Mouse (Mus musculus): ENCODE measurements at regions not wholly inside any gene's neighbourhood (a gene's known extent, or its start where the extent isn't known, plus 50 kb on each side); places are given as distances from the start of the nearest gene placed in this dataset.

DNA sequence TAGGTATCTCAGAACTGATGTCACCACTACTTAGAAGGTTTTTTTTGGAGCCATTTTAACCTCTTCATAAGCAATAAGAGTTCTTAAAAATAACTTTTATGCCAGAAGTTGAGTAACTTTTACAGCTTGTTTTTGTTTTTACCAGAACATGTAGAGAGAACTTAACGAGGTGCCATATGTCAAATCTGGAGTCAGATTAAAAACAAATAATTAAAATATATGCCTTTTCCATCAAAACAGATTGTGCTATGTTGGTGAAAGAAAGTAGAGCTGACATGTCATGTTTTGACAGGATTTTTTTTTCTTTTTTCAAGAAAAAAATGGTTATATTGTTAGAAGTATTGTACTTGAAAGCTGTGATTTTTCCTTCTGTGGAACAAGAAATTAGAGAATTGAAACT lies 349.4 kb downstream of the Dcdc2c start:
- no peak for DNase-seq (ENCODE audit: low spot score)

DNA sequence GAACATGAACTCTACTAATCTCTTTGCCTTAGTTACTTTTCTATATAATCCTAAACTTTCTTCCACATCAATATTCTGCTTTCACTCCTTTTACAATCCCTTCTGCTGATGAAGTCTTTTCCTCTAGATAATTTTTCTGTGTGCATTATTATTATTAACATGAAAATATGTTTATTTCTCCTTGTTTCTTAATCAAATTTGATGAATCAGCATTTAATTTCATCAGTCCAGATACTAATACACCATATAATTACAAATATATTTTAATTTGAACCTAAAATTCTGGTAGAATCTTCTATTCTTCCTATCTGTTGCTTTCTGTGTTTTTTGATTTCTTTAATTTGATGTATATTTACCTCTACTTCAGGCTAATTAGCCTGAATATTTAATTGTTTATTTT lies 365.5 kb downstream of the Dcdc2c start:
- DNase-seq (ENCODE audit: low spot score) (no peak), ATAC-seq (ENCODE audit: low FRiP score, low read depth) (no peak)
- Histone ChIP-seq H3K9ac (ENCODE audit: low read depth, low read length, severe bottlenecking) (no peak overlapping the region), H3K9me3 (ENCODE audit: control insufficient read depth, low read length) (no peaks in the 10 kb centered on the region), H3K4me2 (replicated peaks; ENCODE audit: low read depth, low read length, severe bottlenecking) (no peak overlapping the region), H3K4me3 (replicated peaks; ENCODE audit: low read length) (no peak overlapping the region), H3K27ac (replicated peaks; ENCODE audit: low read depth, low read length) (no peak overlapping the region), H3K36me3 (ENCODE audit: control insufficient read depth, insufficient read depth, low read length) (no peaks in the 10 kb centered on the region), H3K27me3 (ENCODE audit: control insufficient read depth, insufficient read depth, low read length) (no peaks in the 10 kb centered on the region), H3K4me1 (ENCODE audit: control insufficient read depth, insufficient read depth, low read length) (no peaks in the 10 kb centered on the region)
- no peak for TF ChIP-seq POLR2A (IDR thresholded peaks at IDR 0.05; ENCODE audit: borderline replicate concordance, extremely low read depth, insufficient read depth, insufficient read length)

More for the DNA sequence above, 349.4 kb downstream of the Dcdc2c start:
- 65% methylated on average over 1 of the region's 1 CpGs for WGBS
- Histone ChIP-seq H3K9me3 (ENCODE audit: control insufficient read depth, low read length) (no peaks in the 10 kb centered on the region), H3K4me2 (replicated peaks; ENCODE audit: low read depth, low read length, severe bottlenecking) (no peak overlapping the region), H3K27me3 (ENCODE audit: control insufficient read depth, insufficient read depth, low read length) (no peaks in the 10 kb centered on the region), H3K9ac (ENCODE audit: low read depth, low read length, severe bottlenecking) (no peak overlapping the region), H3K27ac (replicated peaks; ENCODE audit: low read depth, low read length) (no peak overlapping the region), H3K4me1 (ENCODE audit: control insufficient read depth, insufficient read depth, low read length) (no peaks in the 10 kb centered on the region), H3K36me3 (ENCODE audit: control insufficient read depth, insufficient read depth, low read length) (no peaks in the 10 kb centered on the region), H3K4me3 (replicated peaks; ENCODE audit: low read length) (no peak overlapping the region)
- TF ChIP-seq POLR2A (IDR thresholded peaks at IDR 0.05; ENCODE audit: borderline replicate concordance, extremely low read depth, insufficient read depth, insufficient read length), result no peak
- no peak for ATAC-seq (ENCODE audit: low FRiP score, low read depth)

DNA sequence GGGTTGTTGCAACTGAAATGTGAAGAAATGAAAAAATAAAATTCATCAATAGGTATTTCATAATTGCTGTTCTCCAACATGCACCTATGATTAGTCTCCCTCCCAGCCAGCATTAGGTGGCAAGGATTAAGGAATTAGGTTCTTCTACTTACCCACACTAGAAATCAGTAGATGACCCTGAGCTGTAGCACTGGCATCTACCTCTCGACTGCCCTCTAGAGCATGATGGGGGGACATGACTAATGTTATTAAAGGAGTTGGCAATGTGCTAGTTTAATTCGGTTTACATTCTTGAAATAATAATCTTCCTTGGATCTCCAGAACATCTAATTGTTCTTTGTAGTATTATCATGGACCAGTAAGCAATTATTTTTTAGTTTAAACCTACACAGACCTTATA lies 370.9 kb downstream of the Dcdc2c start:
- DNase-seq (ENCODE audit: low spot score), result no peak
- Histone ChIP-seq H3K4me3 (replicated peaks; ENCODE audit: low read length) (no peak overlapping the region), H3K4me2 (replicated peaks; ENCODE audit: low read depth, low read length, severe bottlenecking) (no peak overlapping the region), H3K27ac (replicated peaks; ENCODE audit: low read depth, low read length) (no peak overlapping the region), H3K4me1 (ENCODE audit: control insufficient read depth, insufficient read depth, low read length) (no peaks in the 10 kb centered on the region), H3K27me3 (ENCODE audit: control insufficient read depth, insufficient read depth, low read length) (no peaks in the 10 kb centered on the region), H3K36me3 (ENCODE audit: control insufficient read depth, insufficient read depth, low read length) (no peaks in the 10 kb centered on the region), H3K9me3 (ENCODE audit: control insufficient read depth, low read length) (no peaks in the 10 kb centered on the region), H3K9ac (ENCODE audit: low read depth, low read length, severe bottlenecking) (no peak overlapping the region)
- ATAC-seq (ENCODE audit: low FRiP score, low read depth), result no peak
- WGBS, result 78% methylated on average over 2 of the region's 2 CpGs
- TF ChIP-seq POLR2A (IDR thresholded peaks at IDR 0.05; ENCODE audit: borderline replicate concordance, extremely low read depth, insufficient read depth, insufficient read length), result no peak

DNA sequence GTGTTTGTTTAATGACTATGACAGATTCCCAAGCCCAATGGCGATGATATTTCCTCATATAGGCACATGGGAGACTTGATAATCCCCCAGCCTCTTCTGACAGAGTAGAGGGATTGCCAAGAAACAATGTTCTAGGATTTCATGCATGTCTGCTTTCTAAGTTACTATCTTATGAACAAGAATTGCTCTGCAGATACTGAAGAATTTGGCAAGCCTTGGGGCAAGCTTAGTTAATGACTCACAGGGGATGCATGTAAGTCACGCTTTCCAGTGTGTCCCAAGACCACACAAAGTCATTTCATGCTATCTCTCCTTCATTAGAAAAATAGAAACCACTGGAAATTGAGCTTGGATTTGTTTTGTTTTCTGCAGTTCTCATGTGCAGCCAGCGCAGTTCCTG lies 376.2 kb downstream of the Dcdc2c start:
- H3K4me2 ChIP-seq (replicated peaks; ENCODE audit: low read depth, low read length, severe bottlenecking), result no peak overlapping the region
- peak; percentile 40 for DNase-seq (ENCODE audit: low spot score)
- no peak overlapping the region for H3K4me3 ChIP-seq (replicated peaks; ENCODE audit: low read length)
- H3K36me3 ChIP-seq (ENCODE audit: control insufficient read depth, insufficient read depth, low read length), result no peaks in the 10 kb centered on the region
- H3K27ac ChIP-seq (replicated peaks; ENCODE audit: low read depth, low read length), result no peak overlapping the region
- WGBS, result 56% methylated on average over 3 of the region's 3 CpGs
- no peak overlapping the region for H3K9ac ChIP-seq (ENCODE audit: low read depth, low read length, severe bottlenecking)
- TF ChIP-seq POLR2A (IDR thresholded peaks at IDR 0.05; ENCODE audit: borderline replicate concordance, extremely low read depth, insufficient read depth, insufficient read length), result no peak
- no peaks in the 10 kb centered on the region for H3K9me3 ChIP-seq (ENCODE audit: control insufficient read depth, low read length)
- ATAC-seq (ENCODE audit: low FRiP score, low read depth), result peak; percentile 62; the same call in 1 of the 2 replicates
- H3K27me3 ChIP-seq (ENCODE audit: control insufficient read depth, insufficient read depth, low read length), result no peaks in the 10 kb centered on the region
- H3K4me1 ChIP-seq (ENCODE audit: control insufficient read depth, insufficient read depth, low read length), result no peaks in the 10 kb centered on the region

DNA sequence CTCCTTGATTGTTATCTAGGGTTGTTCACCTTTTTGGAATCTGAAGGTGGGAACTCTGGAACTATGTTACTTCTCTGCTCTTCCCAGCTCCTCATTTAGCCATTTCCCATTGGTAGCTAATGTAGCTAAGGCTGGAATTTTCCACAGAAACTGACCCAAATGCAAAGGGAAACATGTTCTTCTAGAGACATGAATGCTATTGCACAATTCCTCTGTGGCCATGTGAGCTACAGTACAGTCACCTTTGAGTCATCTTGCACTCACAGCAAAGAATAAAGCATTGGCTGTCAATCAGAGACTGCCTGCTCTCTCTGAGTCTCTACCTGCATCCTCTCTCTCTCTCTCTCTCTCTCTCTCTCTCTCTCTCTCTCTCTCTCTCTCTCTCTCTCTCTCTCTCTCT lies 378.1 kb downstream of the Dcdc2c start:
- no peak overlapping the region for H3K4me3 ChIP-seq (replicated peaks; ENCODE audit: low read length)
- H3K9ac ChIP-seq (ENCODE audit: low read depth, low read length, severe bottlenecking), result no peak overlapping the region
- H3K9me3 ChIP-seq (ENCODE audit: control insufficient read depth, low read length), result no peaks in the 10 kb centered on the region
- no peak for TF ChIP-seq POLR2A (IDR thresholded peaks at IDR 0.05; ENCODE audit: borderline replicate concordance, extremely low read depth, insufficient read depth, insufficient read length)
- no peak overlapping the region for H3K27ac ChIP-seq (replicated peaks; ENCODE audit: low read depth, low read length)
- H3K27me3 ChIP-seq (ENCODE audit: control insufficient read depth, insufficient read depth, low read length), result no peaks in the 10 kb centered on the region
- no peaks in the 10 kb centered on the region for H3K36me3 ChIP-seq (ENCODE audit: control insufficient read depth, insufficient read depth, low read length)
- H3K4me1 ChIP-seq (ENCODE audit: control insufficient read depth, insufficient read depth, low read length), result no peaks in the 10 kb centered on the region
- ATAC-seq (ENCODE audit: low FRiP score, low read depth), result no peak
- no peak overlapping the region for H3K4me2 ChIP-seq (replicated peaks; ENCODE audit: low read depth, low read length, severe bottlenecking)
- DNase-seq (ENCODE audit: low spot score), result no peak

DNA sequence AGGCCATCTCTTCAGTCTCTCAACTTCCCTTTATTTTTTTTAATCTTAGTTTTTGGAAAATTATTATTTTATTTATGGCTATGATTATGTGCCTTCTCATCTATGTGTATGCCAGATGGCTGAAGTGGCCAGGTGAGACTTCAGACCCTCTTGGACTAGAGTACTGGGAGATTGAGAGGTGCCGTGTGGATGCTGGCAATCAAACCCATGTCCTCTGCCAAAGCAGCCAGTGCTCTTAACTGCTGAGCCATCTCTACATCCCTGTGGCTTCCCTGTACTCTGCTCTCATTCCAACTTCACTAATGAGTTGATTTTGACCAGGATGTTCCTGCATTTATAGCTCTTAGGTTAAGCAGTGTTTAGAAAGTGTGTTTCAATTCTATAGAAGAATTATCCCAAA lies 393.4 kb downstream of the Dcdc2c start:
- Histone ChIP-seq H3K36me3 (ENCODE audit: control insufficient read depth, insufficient read depth, low read length) (no peaks in the 10 kb centered on the region), H3K9ac (ENCODE audit: low read depth, low read length, severe bottlenecking) (no peak overlapping the region), H3K4me1 (ENCODE audit: control insufficient read depth, insufficient read depth, low read length) (0 out of 2 replicates have a peak, but pooled peaks cover 3% of the 10 kb centered on the region), H3K27me3 (ENCODE audit: control insufficient read depth, insufficient read depth, low read length) (no peaks in the 10 kb centered on the region), H3K9me3 (ENCODE audit: control insufficient read depth, low read length) (no peaks in the 10 kb centered on the region), H3K4me3 (replicated peaks; ENCODE audit: low read length) (no peak overlapping the region), H3K4me2 (replicated peaks; ENCODE audit: low read depth, low read length, severe bottlenecking) (no peak overlapping the region), H3K27ac (replicated peaks; ENCODE audit: low read depth, low read length) (no peak overlapping the region)
- no peak for ATAC-seq (ENCODE audit: low FRiP score, low read depth)
- no peak for TF ChIP-seq POLR2A (IDR thresholded peaks at IDR 0.05; ENCODE audit: borderline replicate concordance, extremely low read depth, insufficient read depth, insufficient read length)
- DNase-seq (ENCODE audit: low spot score), result no peak
- WGBS, result 75% methylated on average over 1 of the region's 1 CpGs

Measured in limb, embryonic 14.5 days (tissue).